Mouse (Mus musculus) macrophage (primary cell): ENCODE results near the gene Mblac1. TPM values are rescaled to one million over a fixed set of nuclear protein-coding genes. Genes with fewer than 3 reads are reported as not detected.

ENCODE experiments used
- H3K27ac ChIP-seq: fragments of 350-480 bp; formaldehyde crosslinking; 2 replicates; pipeline ENCODE4 v1.9.0; 2021
- H3K36me3 ChIP-seq: fragments of 350-480 bp; formaldehyde crosslinking; 2 replicates; pipeline ENCODE4 v1.9.0; 2021; ENCODE audit errors: inconsistent target
- H3K4me3 ChIP-seq: fragments of 350-480 bp; formaldehyde crosslinking; 2 replicates; pipeline ENCODE4 v1.9.0; 2021; ENCODE audit errors: inconsistent target
- H3K79me2 ChIP-seq: fragments of 350-480 bp; formaldehyde crosslinking; 2 replicates; pipeline ENCODE4 v1.9.0; 2021; ENCODE audit errors: inconsistent target
- WGBS: methylation state at CpG from one replicate; pipeline ENCODE4 v1.1.7; 2026; ENCODE audit warnings: inconsistent platforms; ENCODE audit not compliant: missing documents; 5-methylcytosine and 5-hydroxymethylcytosine counted together
- polyA plus RNA-seq: library from polyadenylated mRNA; stranded (reverse); fragments of 250-400 nt; gene quantifications from 3 replicates; pipeline ENCODE4 v1.2.4, GENCODE M21; 2018; ENCODE audit warnings: inconsistent platforms
- total RNA-seq, 78 experiments: library from RNA; depleted of rRNA; stranded (reverse); fragments of 250-400 nt; gene quantifications; 1 replicate in 9 of 78; 2 replicates in 24 of 78; 3 replicates in 43 of 78; 4 replicates in 2 of 78; pipeline ENCODE4 v1.2.4; 2018; ENCODE audit warnings: inconsistent platforms in 56 of 78

Gene Mblac1
- 10 to 100 TPM in 1 of 26 experiments, 1 to 10 TPM in 17, under 1 TPM in 3, not detected in 5; 0.62 to 18.7 (median 2.5) TPM for total RNA-seq (2018; cell fraction: chromatin; rRNA removed)
- 1 to 10 TPM in 25 of 26 experiments, under 1 TPM in 1; 0.91 to 8.5 (median 5.4) TPM for total RNA-seq (2018; cell fraction: cytosol; rRNA removed)
- 10 to 100 TPM in 4 of 26 experiments, 1 to 10 TPM in 19, under 1 TPM in 3; 0.83 to 16.0 (median 3.0) TPM for total RNA-seq (2018; cell fraction: nucleus; rRNA removed)
- 3.3 to 5.8 TPM (median 5.4 TPM) in 3 replicates for polyA plus RNA-seq

DNA sequence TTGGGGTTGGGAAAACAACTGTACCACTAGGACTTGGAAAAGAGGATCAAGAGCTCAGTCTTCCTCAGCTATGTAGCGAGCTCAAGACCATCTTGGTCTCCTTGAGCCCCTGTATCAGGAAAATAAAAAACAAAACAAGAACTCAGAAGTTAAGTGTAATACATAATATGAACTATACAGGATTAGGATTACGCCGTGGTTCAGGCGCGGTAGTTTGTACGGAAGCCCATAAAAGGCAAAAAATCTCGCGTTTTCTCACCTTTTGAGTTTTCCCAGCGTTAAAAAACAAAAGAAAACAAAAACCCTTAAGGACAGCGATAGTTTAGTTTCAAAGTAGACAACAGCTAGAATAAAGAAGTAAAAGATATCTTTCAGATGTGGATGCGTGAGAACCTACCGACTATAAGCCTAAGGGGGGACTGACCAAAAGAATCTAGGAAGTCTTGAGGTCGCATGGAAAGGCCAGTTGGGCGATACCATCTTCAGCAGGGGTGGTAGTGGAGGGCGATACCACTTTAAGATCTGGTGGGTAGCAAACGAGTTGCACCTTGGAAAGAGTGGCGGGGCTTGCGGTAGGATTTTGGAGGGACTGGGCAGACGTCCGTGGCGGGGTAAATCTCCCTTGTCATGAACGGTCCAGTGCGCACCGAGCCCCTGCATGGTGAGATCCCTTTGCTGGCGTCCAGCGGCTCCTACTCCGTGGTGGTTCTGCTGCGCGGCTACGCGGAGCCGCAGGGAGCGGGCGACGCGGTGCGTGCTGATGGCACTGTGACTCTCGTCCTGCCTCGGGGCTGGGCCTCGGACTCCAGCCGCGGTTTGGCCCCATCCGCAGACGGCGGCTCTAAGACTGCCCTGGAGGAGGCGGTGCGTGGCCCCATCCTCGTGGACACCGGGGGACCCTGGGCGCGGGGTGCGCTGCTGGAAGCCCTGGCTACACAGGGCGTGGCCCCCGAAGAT, at the start of gene Mblac1:
Mblac1 (plus strand) TSS at position 544 of the 957 bp plus-strand sequence.
- Histone ChIP-seq H3K36me3 (no peaks in the 10 kb centered on the region), H3K27ac (peak within 1 kb of the TSS; percentile 88), H3K4me3 (peak within 1 kb of the TSS; percentile 61), H3K79me2 (no peaks in the 10 kb centered on the region; the same call in 1 of the 2 replicates)
- WGBS, result 4% methylated on average over 47 of the region's 54 CpGs

DNA sequence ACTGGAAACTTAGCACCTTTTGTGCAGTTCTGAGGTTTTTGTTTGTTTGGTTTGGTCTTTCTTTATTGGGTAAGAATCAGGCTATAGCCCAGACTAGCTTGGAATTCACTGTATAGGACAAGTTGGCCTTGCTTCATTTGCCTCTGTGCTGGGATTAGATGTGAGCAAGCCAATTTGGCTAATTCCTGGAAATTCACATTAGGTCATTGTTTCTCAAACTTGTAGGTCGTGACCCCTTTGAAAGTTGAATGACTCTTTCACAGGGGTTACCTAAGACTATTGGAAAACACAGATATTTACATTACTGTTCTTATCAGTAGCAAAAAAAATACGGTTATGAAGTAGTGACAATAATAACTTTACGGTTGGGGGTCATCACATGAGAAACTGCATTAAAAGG, 39.7 kb upstream of the Mblac1 start:
- Histone ChIP-seq H3K27ac (no peak overlapping the region), H3K36me3 (peaks cover 16% of the 10 kb centered on the region; the same call in 1 of the 2 replicates), H3K79me2 (no peaks in the 10 kb centered on the region), H3K4me3 (no peak overlapping the region)
- WGBS, result 86% methylated on average over 3 of the region's 3 CpGs

DNA sequence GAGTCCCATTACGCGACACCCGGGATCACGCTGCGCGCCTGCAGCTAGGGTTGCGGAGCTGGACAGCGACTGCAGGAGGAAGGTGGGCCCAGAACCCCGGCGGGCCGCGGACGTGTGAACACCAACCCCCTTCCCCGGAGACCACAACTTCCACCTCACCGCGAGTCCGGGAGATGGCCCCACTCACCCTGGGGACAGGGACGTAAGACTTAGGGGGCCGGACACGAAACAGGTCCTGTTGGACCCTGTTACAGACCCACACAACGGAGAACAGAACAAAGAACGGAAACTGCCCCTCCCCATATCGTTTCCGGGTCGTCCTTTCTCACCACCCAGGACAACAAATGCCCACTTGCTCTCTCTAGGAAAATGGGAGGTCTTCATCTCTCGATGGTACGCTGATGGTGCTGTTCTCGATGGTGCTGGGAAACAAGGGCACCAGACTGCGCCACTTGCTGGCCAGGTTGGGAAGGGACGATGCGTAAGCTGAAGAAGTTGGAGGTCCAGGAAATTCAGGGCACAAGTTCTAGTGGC, 38.6 kb upstream of the Mblac1 start, which contains the start of gene Zfp113:
Zfp113 (minus strand) TSS at position 302 of the 534 bp plus-strand sequence.
- H3K27ac ChIP-seq, result 0 out of 2 replicates have a peak within 1 kb of the TSS, but pooled peaks have one; percentile 13
- peak within 1 kb of the TSS; percentile 76 for H3K4me3 ChIP-seq
- H3K79me2 ChIP-seq, result no peaks in the 10 kb centered on the region
- peaks cover 12% of the 10 kb centered on the region; the same call in 1 of the 2 replicates for H3K36me3 ChIP-seq
- WGBS, result 2% methylated on average over 31 of the region's 31 CpGs

DNA sequence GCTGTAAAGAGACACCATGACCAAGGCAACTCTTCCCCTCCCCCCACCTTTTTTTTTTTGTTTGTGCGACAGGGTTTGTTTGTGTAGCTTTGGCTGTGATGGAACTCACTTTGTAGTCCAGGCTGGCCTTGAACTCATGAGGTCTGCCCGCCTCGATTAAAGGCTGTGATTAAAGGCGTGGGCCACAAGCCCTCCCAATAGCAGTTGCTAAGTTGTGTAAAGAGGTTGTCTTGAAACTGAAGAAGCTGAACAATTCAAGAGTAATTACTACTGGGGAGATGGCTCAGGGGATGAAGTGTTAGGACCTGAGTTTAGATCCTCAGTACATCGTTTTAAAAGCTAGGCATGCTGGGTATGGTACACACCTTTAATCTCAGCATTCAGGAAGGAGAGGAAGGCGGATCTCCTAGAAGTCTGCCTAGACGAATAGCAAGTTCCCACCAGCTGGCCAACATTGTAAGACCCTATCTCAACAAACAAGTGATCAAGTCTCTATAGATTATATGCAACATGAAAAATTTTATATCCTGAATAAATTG, 33.8 kb upstream of the Mblac1 start:
- 67% methylated on average over 6 of the region's 7 CpGs for WGBS
- Histone ChIP-seq H3K27ac (no peak overlapping the region), H3K79me2 (peaks cover 19% of the 10 kb centered on the region), H3K36me3 (peaks cover 19% of the 10 kb centered on the region; the same call in 1 of the 2 replicates), H3K4me3 (peak overlapping the region; percentile 99; the same call in 1 of the 2 replicates)

DNA sequence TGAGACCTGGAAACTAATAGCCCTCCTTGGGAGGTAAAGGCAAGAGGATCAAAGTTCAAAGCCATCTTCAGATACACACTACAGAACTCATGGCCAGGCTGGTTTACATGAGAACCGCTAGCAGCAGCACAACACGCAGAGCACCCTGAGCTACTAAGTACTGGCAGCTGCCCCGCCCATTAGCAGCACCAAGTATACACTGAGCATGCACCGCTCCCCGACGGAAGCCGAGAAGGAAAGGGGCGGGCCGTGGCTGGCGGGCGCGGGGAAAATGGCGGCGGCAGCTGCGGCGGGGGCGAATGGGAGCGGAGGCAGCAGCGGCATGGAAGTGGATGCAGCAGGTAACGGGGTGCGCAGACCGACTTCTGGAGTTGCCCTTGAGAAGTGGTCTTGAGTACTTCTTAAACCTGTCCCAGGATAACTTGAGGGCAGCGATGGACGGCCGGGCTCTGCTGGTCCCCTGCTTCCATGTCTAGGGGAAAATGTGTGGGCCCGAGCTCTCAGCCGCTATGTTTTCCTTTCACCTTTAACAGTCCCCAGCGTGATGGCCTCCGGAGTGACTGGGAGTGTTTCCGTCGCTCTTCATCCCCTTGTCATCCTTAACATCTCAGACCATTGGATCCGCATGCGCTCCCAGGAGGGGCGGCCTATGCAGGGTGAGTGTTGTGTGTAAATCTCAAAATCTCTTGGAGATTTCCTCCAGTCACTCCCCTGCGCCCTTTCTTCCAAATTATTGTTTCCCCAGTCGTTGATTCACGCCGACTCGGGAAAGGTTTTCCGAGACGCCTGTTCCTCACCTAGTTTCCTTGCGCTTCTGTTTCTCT, 33.1 kb upstream of the Mblac1 start, which contains the start of gene Cops6:
Cops6 (plus strand) TSS at position 230 of the 824 bp plus-strand sequence.
- Histone ChIP-seq H3K36me3 (peaks cover 26% of the 10 kb centered on the region; the same call in 1 of the 2 replicates), H3K79me2 (peaks cover 19% of the 10 kb centered on the region), H3K27ac (peak within 1 kb of the TSS; percentile 58), H3K4me3 (peak within 1 kb of the TSS; percentile 99)
- 2% methylated on average over 42 of the region's 42 CpGs for WGBS

DNA sequence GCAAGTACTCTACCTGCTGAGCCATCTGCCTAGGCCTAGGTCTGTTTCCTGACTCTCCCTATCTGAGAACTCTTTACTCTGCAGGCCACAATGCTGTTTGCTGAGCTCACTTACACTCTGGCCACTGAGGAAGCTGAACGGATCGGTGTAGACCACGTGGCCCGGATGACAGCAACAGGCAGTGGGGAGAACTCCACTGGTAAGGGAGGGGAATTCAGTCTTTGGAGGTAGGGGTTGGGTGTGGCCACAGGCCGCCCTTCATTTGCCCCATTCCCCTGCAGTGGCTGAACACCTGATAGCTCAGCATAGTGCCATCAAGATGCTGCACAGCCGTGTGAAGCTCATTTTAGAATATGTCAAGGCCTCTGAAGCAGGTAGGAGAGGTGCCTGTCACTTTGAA, 31.1 kb upstream of the Mblac1 start:
- H3K79me2 ChIP-seq, result peaks cover 19% of the 10 kb centered on the region
- WGBS, result 76% methylated on average over 6 of the region's 6 CpGs
- H3K4me3 ChIP-seq, result no peak overlapping the region
- no peak overlapping the region for H3K27ac ChIP-seq
- H3K36me3 ChIP-seq, result peaks cover 43% of the 10 kb centered on the region; the same call in 1 of the 2 replicates

DNA sequence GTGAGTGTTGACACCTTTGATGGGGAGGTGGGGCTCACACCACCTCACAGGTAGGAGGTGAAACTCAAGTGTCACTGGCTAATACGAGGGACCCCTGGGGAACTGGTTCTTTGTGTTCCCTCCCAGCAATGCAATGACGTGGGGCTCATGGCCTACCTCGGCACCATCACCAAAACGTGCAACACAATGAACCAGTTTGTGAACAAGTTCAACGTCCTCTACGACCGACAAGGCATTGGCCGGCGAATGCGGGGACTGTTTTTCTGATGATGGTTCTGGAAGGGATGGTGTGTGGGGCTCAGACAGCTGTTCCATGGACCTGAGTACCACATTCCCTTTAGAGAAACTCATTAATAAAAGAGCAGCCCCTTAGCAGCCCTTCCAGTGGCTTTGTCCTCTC, 30.5 kb upstream of the Mblac1 start:
- no peak overlapping the region for H3K4me3 ChIP-seq
- peaks cover 19% of the 10 kb centered on the region for H3K79me2 ChIP-seq
- H3K27ac ChIP-seq, result no peak overlapping the region
- H3K36me3 ChIP-seq, result peaks cover 45% of the 10 kb centered on the region; the same call in 1 of the 2 replicates
- WGBS, result 87% methylated on average over 10 of the region's 10 CpGs

DNA sequence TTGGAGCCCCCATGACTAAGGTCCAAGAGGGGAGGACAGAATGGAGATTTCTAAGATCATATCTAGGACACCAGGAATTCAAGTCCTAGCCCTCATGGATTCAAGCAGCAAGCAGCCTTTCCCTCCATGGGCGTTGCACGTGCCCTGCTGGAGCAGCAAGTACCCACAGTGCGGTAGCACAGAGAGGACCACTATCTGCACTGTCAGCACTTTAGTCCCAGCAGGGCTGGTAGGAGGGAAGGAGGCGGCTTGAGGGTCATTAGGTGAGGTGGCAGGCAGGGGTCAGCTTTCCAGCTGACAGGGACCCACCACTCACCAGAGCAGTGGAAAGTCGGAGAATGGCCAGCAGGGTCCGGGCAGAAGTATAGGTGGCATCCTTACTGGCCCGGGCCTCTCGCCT, 28.5 kb upstream of the Mblac1 start:
- no peak overlapping the region for H3K4me3 ChIP-seq
- 91% methylated on average over 8 of the region's 8 CpGs for WGBS
- no peak overlapping the region for H3K27ac ChIP-seq
- H3K79me2 ChIP-seq, result peaks cover 36% of the 10 kb centered on the region
- H3K36me3 ChIP-seq, result peaks cover 45% of the 10 kb centered on the region; the same call in 1 of the 2 replicates

DNA sequence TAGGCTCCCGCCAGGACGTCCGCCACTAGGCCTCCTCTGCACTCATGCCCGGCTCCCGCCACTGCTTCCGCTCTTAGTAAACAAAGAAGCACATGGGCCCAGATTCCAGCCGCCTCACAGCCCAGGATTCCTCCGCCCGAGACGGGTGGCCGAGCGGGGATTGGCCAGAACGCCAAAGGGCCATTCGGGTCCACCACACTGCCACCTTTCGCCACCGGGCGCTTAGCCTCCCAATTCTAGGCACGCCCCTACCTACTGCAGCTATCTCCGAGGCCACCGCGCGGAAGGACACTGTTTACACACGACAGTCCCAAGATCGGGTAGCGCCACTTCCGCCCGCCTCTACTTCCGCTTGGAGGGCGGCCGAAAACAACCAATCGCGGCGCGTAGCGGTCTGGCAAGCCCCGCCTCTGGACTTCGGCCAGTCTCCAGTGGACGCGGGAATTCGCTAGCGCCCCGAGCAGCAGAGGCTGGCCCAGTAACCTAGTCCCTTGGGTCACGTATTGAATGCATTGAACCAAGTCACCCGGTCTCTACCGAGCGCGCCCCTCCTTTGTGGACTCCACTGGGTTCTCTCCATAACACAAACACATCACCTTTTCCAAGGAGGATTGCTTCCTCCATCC, 23.1 kb upstream of the Mblac1 start:
- 0% methylated on average over 47 of the region's 47 CpGs for WGBS
- Histone ChIP-seq H3K79me2 (peaks cover 19% of the 10 kb centered on the region), H3K4me3 (peak overlapping the region; percentile 88), H3K27ac (peak overlapping the region; percentile 77), H3K36me3 (peaks cover 32% of the 10 kb centered on the region; the same call in 1 of the 2 replicates)

DNA sequence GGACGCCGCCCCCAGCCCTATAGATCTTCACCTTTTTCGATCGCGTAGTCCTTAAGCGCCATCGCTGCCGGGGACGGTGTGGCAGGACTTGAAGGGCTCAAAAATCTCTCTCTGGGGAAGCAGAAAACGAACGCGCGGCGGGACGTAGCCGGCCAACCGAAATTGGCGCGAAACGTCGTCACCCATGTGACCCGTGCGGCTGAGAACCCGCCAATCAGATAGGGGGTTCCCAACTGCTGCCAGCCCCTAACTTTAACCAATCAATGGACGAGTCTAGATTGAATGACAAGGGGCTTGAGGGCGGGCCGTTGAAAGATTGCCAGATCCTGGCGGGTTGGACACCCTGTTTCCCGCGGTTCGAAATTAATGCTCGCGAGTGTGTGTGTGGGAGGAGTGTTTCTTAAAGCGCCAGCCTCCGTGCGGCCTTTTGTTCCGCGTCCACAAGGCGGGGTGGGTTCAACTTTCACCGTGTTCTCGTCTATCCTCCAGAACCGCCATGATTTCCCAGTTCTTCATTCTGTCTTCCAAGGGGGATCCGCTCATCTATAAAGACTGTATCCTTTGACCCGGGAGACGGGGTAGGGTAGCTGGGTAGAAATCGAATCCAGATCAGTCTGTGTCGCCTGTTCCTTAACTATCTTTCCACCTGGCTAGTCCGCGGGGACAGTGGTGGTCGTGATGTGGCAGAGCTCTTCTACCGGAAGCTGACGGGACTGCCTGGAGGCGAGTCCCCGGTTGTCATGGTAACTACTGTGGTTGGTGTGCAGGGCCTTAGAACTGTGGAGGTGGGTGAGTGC, 22.2 kb upstream of the Mblac1 start, which contains the start of the genes Ap4m1 and Mcm7:
Ap4m1 (plus strand) TSS at position 308 of the 797 bp plus-strand sequence.
Mcm7 (minus strand) TSS at position 728 of the 797 bp plus-strand sequence.
- peaks cover 30% of the 10 kb centered on the region; the same call in 1 of the 2 replicates for H3K36me3 ChIP-seq

DNA sequence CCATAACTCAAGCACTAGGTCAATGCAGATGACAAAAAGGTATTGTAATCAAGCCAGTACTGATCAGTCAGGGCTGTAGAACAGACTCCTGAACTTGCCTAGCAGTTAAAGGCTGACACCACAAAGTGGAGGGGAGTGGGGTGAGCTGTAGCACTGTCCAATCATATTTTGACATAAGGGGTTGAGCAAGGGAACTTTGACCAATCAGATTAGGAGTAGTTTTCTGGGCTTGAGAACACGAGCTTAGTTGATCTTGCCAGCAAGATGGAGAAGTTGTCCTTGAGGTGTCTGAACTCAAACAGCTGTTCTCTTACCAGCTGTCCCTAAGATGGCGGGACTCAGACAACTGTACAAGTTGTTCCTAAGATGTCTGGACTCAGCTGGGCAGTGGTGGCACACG, 20.9 kb upstream of the Mblac1 start:
- peaks cover 19% of the 10 kb centered on the region for H3K79me2 ChIP-seq
- 66% methylated on average over 3 of the region's 3 CpGs for WGBS
- H3K36me3 ChIP-seq, result peaks cover 30% of the 10 kb centered on the region; the same call in 1 of the 2 replicates
- H3K27ac ChIP-seq, result peak overlapping the region; percentile 77
- H3K4me3 ChIP-seq, result no peak overlapping the region

More for the DNA sequence above, 22.2 kb upstream of the Mblac1 start, which contains the start of the genes Ap4m1 and Mcm7:
- Histone ChIP-seq H3K79me2 (peaks cover 19% of the 10 kb centered on the region), H3K4me3 (peak within 1 kb of the TSS; percentile 88), H3K27ac (peak within 1 kb of the TSS; percentile 77)
- WGBS, result under 1% methylated on average over 50 of the region's 54 CpGs

DNA sequence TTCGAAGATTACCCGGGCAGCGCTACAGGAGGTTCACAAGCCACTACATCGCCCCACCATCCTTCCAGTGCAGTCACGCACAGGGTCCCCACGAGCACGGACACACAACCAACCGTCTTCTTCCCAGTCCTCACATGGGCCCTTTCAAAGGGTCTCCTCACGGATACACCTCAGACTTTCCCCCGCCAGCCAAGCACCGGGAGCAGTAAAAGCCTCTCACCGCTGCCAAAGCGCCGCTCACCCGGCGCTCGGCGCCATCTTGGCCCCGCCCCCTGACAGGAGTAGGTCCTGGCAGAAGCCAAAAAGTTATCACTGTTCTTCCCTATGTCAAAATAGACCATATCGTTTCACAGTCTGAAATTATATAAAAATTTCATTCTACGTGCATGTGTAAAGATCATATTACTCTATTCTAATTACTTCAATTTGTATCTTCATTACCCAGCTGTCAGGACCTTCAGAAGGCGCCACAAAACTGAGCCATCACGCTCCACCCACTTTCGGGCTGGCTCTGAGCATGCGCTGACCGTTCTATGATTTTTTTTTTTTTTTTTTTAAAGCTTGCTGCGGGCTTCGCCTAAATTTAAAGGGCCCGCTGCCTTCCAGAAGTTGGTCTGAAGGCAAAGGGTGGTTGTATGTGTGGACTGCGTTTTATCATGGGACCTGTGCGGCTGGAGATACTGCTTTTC, 7.0 kb upstream of the Mblac1 start, which contains the start of the genes Taf6 and Cnpy4:
Taf6 (minus strand) TSS at position 502 of the 689 bp plus-strand sequence.
Cnpy4 (plus strand) TSS at position 536 of the 689 bp plus-strand sequence.
- WGBS, result under 1% methylated on average over 31 of the region's 31 CpGs
- H3K36me3 ChIP-seq, result peaks cover 16% of the 10 kb centered on the region; the same call in 1 of the 2 replicates
- H3K4me3 ChIP-seq, result peak within 1 kb of the TSS; percentile 94
- peaks cover 15% of the 10 kb centered on the region for H3K79me2 ChIP-seq
- peak within 1 kb of the TSS; percentile 82 for H3K27ac ChIP-seq
